Mouse (Mus musculus): Measurements from ENCODE around the gene BC048679.
"Not testable (repeated sequence)": the region's sequence is repeated elsewhere in the genome, so short reads cannot be mapped to it uniquely, and the experiment has no call there.

Gene BC048679

DNA sequence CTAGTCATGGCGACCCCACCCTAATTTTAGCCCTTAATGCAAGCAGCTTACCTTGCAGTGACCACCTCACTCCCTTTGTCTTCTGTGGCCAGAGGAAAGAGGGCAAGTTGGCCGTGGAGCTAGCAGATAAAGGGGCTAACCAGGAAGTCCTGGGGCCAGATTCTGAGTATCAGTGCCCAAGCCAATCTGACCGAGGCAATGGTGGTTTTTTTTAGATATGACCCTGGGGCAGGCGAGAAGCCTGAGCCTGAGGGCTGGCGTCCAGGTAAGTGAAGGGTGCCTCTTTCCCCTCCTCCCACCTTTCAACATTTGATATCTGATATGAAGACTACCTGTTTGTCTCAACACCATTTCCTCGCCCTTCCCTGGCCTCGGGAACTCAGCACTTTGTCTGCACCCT lies at the start of gene BC048679:
Gene BC048679 (minus strand): TSS at position 101 of the 400 bp plus-strand sequence.
- no peak for DNase-seq

GRCm38 (mm10) chr7:81542934-81543333 lies 44.9 kb upstream of the BC048679 start:
- no peak for DNase-seq

GRCm38 (mm10) chr7:81541924-81542524 lies 43.9 kb upstream of the BC048679 start:
- DNase-seq = peak; percentile 58

- no peak for DNase-seq
These were observed 42.9 kb upstream of the BC048679 start for GRCm38 (mm10) chr7:81540999-81541398.

GRCm38 (mm10) chr7:81539565-81539964 lies 41.5 kb upstream of the BC048679 start:
- no peak for DNase-seq

DNA sequence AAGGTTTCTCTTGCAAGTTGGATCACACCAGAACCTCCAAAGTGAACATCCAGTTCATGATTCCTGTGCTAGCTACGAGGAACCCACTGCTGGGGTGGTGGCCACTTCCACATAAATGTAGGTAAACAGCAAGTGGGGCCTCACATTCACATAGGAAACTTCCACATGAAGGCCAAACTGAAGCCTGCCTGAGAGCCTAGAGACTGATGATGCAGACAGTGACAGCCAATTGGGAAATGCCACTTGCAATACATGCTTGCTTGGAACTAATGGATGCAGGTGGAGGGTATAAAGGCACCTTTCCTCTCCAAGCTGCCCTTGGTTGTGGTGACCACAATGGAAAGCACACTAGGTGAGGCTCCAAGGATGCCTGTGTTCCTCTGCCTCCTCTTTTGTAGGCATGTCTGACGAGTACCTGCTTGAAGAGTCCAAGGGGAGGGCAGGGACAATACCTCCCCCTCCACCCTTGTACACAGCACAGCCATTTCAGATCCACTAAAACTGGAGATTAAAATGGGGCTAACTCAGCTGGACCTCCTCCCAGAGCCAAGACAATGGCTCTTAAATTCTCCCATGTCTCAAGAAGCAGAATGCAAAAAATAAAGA lies 40.1 kb upstream of the BC048679 start:
- DNase-seq = peak; percentile 27

- no peak for DNase-seq
These were observed 38.4 kb upstream of the BC048679 start for GRCm38 (mm10) chr7:81536478-81536877.

DNA sequence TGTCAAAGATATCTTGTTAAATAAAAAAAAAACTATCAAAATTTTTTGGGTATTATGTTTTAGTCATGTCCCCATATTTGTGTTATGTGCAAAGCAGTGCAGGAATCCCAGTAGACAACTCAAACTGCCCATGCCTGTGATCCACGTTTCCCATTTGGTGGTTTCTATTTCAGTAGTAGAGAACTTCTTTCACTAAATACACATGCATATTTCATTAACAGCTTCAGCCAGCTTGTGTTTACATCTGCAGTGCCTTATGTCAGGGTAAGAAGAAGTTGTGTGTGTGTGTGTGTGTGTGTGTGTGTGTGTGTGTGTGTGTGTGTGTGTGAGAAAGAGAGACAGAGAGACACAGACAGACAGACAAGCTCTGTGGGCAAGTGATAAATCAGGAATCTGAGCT lies 33.4 kb upstream of the BC048679 start:
- no peak for DNase-seq

- DNase-seq = no peak
These were observed 30.8 kb upstream of the BC048679 start for GRCm38 (mm10) chr7:81528918-81529317.

DNA sequence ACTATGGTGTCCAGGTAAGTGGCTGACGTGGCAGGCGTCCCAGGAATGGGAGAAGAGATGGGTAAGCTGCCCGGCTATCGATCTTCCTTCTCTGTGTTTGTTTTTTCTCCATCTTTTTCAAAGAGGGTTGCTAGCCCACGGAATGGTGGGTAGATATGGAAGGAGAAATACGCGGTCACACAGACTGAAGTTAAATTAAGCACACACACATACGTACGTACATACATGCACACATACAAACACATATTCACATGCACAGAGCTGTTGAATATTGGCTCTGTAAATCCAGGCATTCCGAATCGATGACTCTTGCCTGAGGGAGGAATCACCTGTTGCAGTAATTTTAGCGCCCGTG lies 25.6 kb upstream of the BC048679 start:
- DNase-seq = no peak

- peak; percentile 90 for DNase-seq
These were observed 25.1 kb upstream of the BC048679 start for GRCm38 (mm10) chr7:81523008-81523662.

- peak; percentile 21 for DNase-seq
These were observed 18.3 kb upstream of the BC048679 start for GRCm38 (mm10) chr7:81516154-81517030.

DNA sequence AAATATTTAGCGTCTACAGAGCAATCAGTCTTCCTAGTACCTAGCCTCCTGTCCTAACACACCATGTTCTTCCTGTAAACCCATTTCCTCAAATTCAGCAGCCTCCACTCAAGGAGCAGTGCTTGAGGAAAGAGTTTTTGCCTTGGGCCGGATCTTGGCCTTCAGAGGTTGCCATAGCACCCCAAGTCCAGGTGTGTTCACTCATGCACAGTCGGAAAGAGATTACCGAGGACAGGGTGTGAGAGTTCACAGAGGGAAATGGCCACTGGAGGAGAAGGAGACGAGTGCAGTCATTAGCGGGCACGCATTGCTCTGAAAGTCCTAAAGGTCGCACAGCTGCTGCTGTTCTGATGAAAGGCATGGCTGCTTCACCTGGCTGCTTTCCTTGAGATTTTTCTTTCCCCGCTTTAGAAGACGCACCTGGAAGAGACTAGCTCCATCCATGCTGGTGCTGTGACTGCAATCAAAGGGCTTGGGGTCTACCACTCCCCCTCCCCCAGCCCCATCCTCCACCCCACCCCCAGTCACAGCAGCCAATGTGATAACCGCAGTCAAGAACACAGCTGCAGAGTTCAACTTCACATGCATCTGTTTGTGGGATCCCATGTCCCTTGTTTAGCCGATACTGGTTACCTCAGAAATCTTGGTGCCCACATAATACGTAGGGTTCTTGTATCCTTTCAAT lies 17.0 kb upstream of the BC048679 start:
- DNase-seq = no peak

DNA sequence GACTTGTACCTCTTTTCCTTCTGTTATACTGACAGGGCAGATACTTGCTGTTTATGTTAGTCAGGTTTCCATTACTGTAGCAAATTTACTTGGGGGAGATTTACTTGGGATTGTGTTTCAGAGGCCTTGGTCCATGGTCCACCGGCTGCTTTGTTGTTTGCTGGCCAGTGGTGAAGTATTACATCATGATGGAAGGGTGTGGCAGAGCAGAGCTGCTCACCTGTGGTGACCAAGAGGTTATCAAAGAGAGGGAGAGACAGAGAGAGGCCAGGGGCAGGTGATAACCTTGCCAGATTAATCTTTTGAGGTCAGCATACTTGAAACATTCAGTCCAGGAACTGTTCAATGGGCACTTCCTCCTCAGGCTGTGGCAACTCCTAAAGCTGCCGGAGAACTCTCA lies 3.0 kb upstream of the BC048679 start:
- DNase-seq = no peak

GRCm38 (mm10) chr7:81497171-81497570 lies 910 bp downstream of the BC048679 start:
- no peak for DNase-seq

DNA sequence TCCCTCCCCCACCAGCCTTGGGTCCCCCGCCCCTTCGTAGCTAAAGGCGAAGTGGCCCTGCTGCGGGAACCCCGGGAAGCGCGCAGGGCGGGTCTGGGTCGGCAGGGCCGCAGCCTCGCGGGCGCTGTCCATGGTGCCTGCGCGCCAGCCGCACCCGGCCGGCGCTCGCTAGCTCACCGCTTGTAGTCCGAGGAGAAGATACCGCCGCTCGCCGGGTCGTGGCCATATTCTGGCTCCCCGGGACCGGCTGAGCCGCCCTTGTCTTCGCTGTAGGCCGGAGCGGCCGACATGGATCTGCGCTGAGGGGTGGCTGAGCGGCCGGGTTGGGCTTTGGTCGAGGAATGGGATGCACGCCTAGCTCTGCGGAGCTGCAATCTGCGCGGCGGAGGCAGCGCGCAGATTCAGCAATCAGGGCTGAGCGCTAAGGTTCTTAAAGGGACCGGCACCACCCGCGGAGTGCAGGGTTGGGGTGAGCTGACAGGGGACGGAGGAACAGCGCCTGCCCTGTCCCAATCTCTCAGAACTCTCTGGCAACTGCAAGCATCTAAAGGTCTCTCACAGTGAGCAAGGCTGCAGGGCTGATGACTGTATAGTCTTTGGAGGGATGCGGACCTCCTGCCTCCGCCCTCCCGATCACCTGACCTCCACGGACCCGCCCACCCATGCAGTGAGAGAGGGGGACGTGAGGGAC lies 4.6 kb downstream of the BC048679 start, which contains the start of gene Ap3b2:
Gene Ap3b2 (minus strand): TSS at position 595 of the 691 bp plus-strand sequence.
- peak; percentile 83 for DNase-seq

- no peak for DNase-seq
These were observed 5.5 kb downstream of the BC048679 start for GRCm38 (mm10) chr7:81492628-81493027.

GRCm38 (mm10) chr7:81489649-81490048 lies 8.4 kb downstream of the BC048679 start:
- DNase-seq = no peak

- DNase-seq = no peak
These were observed 17.3 kb downstream of the BC048679 start for GRCm38 (mm10) chr7:81480800-81481199.

DNA sequence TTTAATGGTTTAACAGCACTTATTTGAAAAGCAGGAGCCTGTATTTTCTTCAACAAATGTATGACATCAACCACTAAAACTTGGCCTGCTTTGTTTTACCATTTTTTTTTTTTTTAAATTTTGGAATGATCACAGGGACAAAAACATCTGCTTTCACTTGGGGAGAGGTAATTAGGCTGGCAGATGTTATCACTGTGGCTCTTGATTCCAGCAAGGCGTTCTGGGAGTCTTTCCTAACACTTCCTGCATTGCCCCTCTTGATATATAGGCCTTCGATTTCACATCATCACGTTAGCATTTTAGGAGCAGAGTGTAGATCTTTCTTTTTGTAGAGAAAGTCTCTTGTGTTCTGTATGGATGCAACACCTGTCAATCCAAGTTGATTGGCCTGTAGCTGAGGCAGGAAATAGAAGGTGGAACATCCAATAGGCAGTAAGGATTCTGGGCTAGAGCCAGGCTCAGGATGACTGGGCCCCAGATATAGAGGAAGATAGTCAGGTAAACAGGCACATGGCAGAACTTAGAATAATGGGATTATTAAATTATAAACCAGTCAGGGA lies 18.5 kb downstream of the BC048679 start:
- no peak for DNase-seq

GRCm38 (mm10) chr7:81478261-81478660 lies 19.8 kb downstream of the BC048679 start:
- DNase-seq = not testable (repeated sequence)

GRCm38 (mm10) chr7:81476833-81477232 lies 21.2 kb downstream of the BC048679 start:
- no peak for DNase-seq

Data from right cerebral cortex, postnatal 25 days (tissue).